Mouse (Mus musculus): Measurements from ENCODE around the gene Tinagl1.

The Tinagl1 gene

GRCm38 (mm10) chr4:130140992-130141402 is 33.9 kb downstream of the Tinagl1 start:
- no peak for DNase-seq (ENCODE audit: low spot score)

DNA sequence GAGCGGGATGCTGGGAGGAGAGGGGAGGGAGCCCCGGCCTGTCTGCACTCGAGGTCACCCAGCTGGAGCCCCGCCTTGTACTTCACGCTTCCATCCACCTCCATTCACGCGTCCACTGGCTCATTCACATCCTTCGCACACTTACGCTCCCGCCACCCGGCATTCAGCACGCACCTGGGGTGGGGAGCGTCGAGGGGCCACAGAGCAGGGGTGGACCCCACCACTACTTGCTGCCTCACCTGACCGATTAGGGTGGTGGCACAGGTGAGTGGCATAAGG is 35.8 kb downstream of the Tinagl1 start, which contains the start of gene Hcrtr1:
Hcrtr1 (minus strand) TSS at position 146 of the 279 bp plus-strand sequence.
- no peak for DNase-seq (ENCODE audit: low spot score)

- DNase-seq (ENCODE audit: low spot score), result peak; percentile 77
Measured at GRCm38 (mm10) chr4:130138441-130139213, 36.3 kb downstream of the Tinagl1 start.

DNA sequence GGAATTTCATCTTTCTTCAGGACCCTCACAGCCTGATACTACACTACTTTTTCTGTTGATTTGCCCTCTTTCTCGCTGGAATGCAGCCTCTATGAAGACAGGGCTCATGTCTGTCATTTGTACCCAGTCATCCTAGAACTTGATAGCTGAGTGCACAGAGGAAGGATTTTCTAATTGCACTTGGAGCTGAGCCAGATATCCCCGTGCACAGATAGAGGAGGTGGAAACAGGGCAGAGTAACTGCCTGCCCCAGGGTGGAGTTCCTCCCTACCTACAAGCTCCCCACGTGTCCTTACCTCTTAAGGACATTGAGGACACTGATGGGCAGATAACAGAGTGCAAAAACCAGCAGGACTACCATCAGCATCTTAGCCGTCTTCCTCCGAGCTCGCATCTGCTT is 41.5 kb downstream of the Tinagl1 start:
- DNase-seq (ENCODE audit: low spot score), result no peak

DNA sequence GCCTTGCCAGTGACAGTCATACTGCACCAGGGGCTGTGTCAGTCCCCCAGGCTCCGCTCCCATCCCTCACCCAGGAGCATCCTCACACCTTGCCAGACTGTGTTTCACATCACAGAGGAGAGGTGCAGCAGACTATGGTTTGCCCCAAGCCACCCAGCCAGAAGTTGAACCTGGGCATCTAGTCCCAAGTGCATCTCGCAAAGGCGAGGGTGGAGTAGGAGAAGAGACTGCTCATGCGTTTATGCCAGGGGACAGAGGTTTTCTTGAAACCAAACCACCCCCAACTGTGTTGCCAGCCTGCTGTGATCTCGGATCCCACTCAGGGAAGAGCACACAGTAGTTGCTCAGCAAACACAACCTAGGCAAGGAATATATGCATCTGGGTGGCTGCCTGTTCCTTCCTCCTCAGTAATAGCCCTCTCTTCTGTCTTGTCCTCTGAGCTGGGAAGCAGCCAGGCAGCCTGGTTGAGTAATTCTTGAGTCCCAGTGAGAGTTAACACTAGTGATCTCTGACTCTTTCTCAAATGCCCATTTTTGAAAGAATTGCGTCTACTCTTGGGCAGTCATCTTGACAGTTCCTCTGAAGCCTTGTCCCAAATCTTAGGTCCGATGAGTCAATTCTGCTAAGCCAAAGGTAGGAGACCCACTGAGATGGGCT is 43.3 kb downstream of the Tinagl1 start:
- DNase-seq (ENCODE audit: low spot score), result no peak

DNA sequence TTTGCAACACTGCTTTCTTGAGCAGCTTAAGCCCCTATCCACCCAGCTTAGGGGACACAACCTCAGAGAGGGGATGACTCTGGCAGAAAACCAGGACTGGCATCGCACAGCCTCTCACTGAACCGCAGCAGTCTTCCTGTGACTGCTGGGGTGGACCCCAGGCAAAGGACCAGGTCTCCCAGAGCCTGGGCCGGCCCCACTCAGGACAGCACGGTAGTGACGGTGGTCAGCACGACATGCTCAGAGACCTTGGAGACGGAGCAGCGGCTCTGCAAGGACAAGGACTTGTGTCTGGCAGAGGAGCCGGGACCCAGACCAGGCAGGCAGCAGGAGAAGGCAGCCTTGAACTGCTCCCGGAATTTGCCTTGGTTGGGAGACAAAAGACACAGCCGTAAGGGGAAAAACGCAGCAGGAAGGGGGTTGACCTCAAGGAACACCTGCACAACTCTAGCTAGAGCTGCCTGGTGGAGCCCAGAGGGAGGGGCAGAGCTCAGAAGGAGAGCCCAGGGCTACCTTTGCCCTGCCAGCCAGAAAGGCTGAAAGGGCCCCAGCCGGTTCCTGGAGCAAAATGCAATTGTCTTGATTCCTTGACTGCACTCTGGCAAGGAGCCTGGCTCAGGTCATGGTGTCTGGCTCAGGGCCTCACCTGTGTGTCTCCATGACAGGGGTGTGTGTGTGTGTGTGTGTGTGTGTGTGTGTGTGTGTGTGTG is 44.1 kb downstream of the Tinagl1 start:
- no peak for DNase-seq (ENCODE audit: low spot score)

DNA sequence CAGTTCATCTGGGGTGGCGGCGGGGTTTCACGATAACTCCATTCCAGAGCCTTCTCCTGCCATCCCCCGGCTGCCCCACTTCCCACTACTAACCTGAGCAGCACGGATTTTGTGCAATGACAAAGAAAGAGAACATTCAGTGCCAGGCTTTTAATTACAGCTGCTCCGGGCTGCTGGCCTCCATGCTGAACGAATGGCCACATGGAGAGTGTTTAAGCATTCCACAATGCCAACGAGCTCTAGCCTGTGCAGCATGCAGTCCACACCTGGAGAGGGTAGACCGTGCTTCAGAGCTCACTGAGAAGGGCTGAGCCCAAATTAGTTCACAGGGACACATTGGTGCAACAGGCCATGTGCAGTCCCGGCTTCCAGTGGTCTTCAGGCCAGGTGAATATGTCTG is 44.8 kb downstream of the Tinagl1 start:
- DNase-seq (ENCODE audit: low spot score), result no peak

DNA sequence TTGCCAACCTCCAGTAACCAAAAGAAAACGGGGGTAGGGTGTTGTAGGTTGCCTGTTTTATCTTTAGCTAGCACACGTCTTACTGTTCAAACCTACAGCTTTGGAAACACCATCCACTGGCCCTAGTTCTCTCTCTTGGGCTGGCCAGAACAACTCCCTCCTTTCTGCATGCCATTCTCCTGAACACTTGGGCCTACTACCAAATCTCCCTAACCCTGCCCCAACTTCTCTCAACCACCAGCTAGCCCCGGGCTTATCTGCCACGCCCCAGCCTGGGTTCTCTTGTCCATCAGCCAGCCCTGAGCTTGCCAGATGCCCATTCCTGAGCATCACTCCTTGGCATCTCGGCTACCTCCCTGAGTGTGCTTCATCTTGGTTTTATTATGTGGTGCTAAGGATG is 46.0 kb downstream of the Tinagl1 start:
- DNase-seq (ENCODE audit: low spot score), result no peak

DNA sequence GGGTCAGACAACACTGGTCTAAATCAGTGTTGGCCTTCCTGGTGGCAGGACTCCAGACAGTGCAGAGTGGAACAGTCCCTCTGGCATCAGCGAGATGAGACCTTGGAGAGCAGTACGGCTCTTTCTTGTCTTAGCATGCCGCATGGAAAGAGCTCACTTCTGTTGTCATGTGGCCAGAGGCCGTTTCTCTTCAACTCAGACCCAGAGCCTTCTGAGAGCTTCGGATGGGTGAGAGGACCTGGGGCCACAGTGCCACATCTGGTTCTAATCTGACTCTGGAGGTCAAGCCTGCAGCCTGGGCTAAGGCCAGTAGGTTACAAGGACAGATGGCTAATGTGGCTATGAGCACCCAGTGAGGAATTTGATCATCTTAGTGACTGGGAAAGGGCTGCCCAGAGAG is 49.0 kb downstream of the Tinagl1 start:
- DNase-seq (ENCODE audit: low spot score), result no peak

DNA sequence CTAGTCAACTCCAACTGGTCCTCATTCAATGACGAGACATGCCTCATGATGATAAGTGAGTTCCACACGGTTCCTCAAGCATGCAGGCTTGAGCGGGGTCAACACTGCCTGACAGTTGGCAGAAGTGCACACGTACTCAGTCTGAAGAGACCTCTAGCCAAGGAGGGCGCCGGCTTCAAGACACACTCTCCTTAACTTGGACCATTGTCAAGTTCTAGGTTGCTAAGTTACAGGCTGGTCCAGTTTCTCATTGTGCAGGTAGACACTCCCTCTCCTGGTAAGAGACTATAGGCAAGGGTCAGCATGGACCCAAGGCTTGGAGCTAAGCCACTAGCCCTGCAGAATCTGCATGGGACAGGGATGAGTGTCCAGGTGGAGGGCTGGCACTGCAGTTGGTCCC is 49.8 kb downstream of the Tinagl1 start:
- DNase-seq (ENCODE audit: low spot score), result no peak

DNA sequence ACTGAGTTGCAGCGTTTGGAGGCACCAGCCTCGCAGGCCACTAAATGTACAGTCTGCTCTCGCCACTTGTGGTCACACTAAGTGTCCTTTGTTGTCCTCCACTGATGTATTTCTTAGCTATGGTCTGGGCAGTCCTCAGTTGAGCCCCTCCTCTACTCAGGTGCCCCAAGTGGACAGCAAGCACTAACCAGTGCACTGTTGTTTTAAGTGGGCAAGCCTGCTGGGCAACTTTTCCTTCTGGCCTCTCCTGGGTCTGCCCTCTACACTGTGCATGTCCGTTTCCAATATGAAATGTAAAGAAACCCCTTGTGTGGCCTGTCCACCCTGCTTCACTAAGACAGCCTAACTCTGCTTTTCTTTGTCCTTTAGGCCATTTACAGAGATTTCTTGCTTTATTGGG is 50.8 kb downstream of the Tinagl1 start:
- no peak for DNase-seq (ENCODE audit: low spot score)

GRCm38 (mm10) chr4:130123020-130123419 is 51.9 kb downstream of the Tinagl1 start:
- no peak for DNase-seq (ENCODE audit: low spot score)

DNA sequence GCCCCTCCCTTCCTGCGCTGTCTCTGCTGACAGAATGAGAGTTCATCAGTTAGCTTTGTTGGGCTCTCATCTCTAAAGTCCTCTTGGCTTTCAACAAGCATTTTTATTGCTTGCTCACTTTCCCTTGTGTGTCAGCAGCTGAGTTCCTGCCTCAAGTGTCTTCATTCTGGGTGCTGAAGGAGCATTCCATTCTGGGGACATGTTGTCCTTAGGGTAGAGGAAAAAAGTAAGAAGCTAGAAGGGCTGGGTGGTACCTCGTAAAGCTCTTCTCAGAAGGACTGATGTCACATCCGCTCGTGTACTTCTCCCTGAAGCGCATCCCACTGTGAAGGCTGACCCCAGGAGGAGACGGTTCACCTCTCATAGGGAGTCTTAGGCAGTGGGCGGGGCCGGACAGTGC is 53.4 kb downstream of the Tinagl1 start:
- DNase-seq (ENCODE audit: low spot score), result no peak

DNA sequence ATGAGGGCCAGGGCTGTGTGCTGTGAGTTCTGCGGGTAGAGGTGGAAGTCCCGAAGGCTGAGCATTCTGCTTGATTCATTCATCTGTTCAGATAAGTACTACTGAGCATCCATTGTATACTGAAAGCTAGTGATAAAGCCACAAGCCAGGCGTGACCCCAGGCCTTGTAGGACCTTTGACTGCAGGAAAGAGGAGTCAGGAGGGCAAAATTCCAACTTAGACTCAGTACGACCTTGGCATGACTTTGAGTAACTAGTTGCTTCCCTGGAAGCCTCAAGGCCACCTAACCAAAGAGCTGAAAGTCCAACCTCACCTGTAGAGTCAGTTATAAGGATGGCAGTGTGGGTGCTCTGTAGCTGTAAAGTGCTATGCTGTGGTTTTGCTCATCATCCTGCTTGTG is 54.2 kb downstream of the Tinagl1 start:
- DNase-seq (ENCODE audit: low spot score), result no peak

All from urinary bladder, postnatal 25 days (tissue).